Mouse (Mus musculus) forebrain, postnatal 0 days (tissue): ENCODE measurements around the gene Bckdhb. TPM values are rescaled to one million over a fixed set of nuclear protein-coding genes. Genes with fewer than 3 reads are reported as not detected.
A peak's percentile ranks its signal among the peaks of the same experiment; 100 is the strongest.

Experiments
- ATAC-seq: fragments of 200-750 bp; cut with Nextera tagmentation; 2 replicates; pipeline ENCODE4 v1.8.0; 2017; ENCODE audit warnings: mild to moderate bottlenecking, moderate library complexity
- DNase-seq: peaks from one replicate; pipeline ENCODE4 v3.0.0-alpha.2; 2015
- H3K27ac ChIP-seq: fragments of 300-500 bp; sonication (generic); 2 replicates; pipeline ENCODE4 v1.5.1; 2014; ENCODE audit warnings: low read depth, mild to moderate bottlenecking, antibody characterized with exemption, low read length, moderate library complexity, mixed read lengths
- H3K27me3 ChIP-seq: fragments of 300-500 bp; sonication (generic); 2 replicates; pipeline ENCODE4 v1.6.1; 2014; ENCODE audit warnings: mild to moderate bottlenecking, low read length, mixed read lengths; ENCODE audit not compliant: insufficient read depth
- H3K36me3 ChIP-seq: fragments of 300-500 bp; sonication (generic); 2 replicates; pipeline ENCODE4 v1.6.1; 2014; ENCODE audit warnings: mild to moderate bottlenecking, moderate library complexity; ENCODE audit not compliant: insufficient read depth
- H3K4me1 ChIP-seq: fragments of 300-500 bp; sonication (generic); 2 replicates; pipeline ENCODE4 v1.6.1; 2014; ENCODE audit warnings: antibody characterized with exemption; ENCODE audit not compliant: insufficient read depth
- H3K4me2 ChIP-seq: fragments of 300-500 bp; sonication (generic); 2 replicates; pipeline ENCODE4 v1.6.1; 2014; ENCODE audit warnings: low read depth, mild to moderate bottlenecking, moderate library complexity
- H3K4me3 ChIP-seq: fragments of 300-500 bp; sonication (generic); 2 replicates; pipeline ENCODE4 v1.5.1; 2014; ENCODE audit warnings: low read depth, low read length, mixed read lengths
- H3K9ac ChIP-seq: fragments of 300-500 bp; sonication (generic); 2 replicates; pipeline ENCODE4 v1.6.1; 2014; ENCODE audit warnings: mild to moderate bottlenecking
- H3K9me3 ChIP-seq: fragments of 300-500 bp; sonication (generic); 2 replicates; pipeline ENCODE4 v1.6.1; 2016; ENCODE audit warnings: low read length
- CTCF ChIP-seq: sonication (generic); IDR thresholded peaks from 2 replicates; pipeline ENCODE4 v1.5.1; 2016; ENCODE audit warnings: antibody characterized with exemption, control low read depth, low read depth
- WGBS: fragments of 180-500 bp; shearing (Covaris S2); extraction: QIAGEN DNeasy Blood & Tissue Kit; methylation state at CpG from one replicate; pipeline ENCODE4 v1.1.7; 2014; 5-methylcytosine and 5-hydroxymethylcytosine counted together
- polyA plus RNA-seq: library from polyadenylated mRNA; unstranded; fragments of >200 nt; fragmentation: Nextera tagmentation; extraction: Ambion mirVana; gene quantifications from 2 replicates; pipeline ENCODE4 v1.2.1, GENCODE M21; 2015
- total RNA-seq: library from RNA; depleted of rRNA; stranded (reverse); fragments of >200 nt; gene quantifications from 2 replicates; pipeline ENCODE4 v1.2.3, GENCODE M21; 2014

The Bckdhb gene
- total and polyA plus RNA-seq, 2 experiments from 2014 or later, result 14.2 to 34.8 TPM

DNA sequence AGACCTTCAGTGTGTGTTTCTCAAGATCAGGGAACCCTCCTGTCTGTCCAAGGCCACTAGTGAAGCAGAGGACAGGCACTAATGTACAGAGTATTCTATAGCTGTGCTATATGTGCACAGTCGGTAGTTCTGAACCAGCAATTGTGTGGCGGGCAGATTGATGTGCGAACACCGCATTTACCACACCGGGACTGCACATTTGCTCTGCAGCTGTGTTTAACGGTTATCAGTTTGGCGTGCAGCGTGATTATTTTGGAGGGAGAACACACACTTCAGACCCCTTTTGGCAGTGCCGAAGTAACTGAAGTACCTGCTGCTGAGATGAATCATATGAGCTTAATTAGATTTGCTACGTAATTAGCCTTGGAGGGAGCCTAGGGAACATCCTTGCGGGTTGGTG, 185.7 kb downstream of the Bckdhb start:
- no peak overlapping the region for H3K4me3 ChIP-seq
- WGBS, result 14% methylated on average over 11 of the region's 11 CpGs
- DNase-seq (peak; percentile 41), ATAC-seq (peak; percentile 28)
- H3K9me3 ChIP-seq, result no peaks in the 10 kb centered on the region
- no peak for TF ChIP-seq CTCF
- H3K27ac ChIP-seq, result peak overlapping the region; percentile 59; the same call in 1 of the 2 replicates
- no peaks in the 10 kb centered on the region for H3K36me3 ChIP-seq
- 0 out of 2 replicates have a peak overlapping the region, but pooled peaks have one; percentile 15 for H3K9ac ChIP-seq
- peak overlapping the region; percentile 13 for H3K4me2 ChIP-seq
- peaks cover 22% of the 10 kb centered on the region for H3K4me1 ChIP-seq
- H3K27me3 ChIP-seq, result no peaks in the 10 kb centered on the region

GRCm38 (mm10) chr9:84112319-84112718, 187.4 kb downstream of the Bckdhb start:
- Histone ChIP-seq H3K27me3 (no peaks in the 10 kb centered on the region), H3K36me3 (no peaks in the 10 kb centered on the region), H3K27ac (no peak overlapping the region), H3K4me3 (no peak overlapping the region), H3K4me1 (peaks cover 21% of the 10 kb centered on the region), H3K4me2 (no peak overlapping the region), H3K9ac (no peak overlapping the region), H3K9me3 (no peaks in the 10 kb centered on the region)
- 68% methylated on average over 1 of the region's 1 CpGs for WGBS
- DNase-seq, result no peak
- TF ChIP-seq CTCF, result no peak
- ATAC-seq, result no peak

DNA sequence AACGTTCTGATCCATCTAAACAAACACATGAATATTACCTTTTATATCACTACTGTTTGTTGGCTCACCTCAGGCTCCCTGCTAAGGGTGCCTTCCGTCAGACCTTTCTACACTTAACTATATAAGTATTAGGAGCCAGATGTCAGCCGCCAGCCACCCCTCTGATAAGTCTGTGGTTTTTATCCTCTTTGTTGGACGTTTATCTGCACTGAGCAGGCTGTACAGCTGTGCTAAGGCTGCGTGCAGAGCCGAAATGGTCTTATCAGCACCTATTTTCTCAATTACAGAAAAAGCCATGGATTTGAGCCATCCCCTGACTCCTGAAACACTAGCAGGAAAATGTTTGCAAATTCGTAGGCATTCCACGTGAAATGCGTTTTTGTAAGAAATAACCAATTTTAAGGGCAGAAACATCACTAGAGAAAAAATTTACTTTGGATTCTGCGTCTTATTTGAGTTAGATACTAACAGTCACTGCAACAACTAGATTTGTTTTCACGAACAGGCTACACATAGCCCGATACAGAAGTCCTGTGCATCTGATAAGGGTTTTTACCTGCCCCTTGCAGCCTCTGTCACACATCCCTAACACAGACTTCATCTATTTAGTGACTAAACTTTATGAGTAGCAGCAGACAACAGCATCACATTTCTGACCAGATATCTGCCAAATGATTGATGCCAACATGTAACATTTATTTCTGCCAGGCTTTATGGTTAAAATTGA, 188.1 kb downstream of the Bckdhb start:
- TF ChIP-seq CTCF, result no peak
- no peak overlapping the region for H3K4me2 ChIP-seq
- ATAC-seq, result no peak
- no peaks in the 10 kb centered on the region for H3K27me3 ChIP-seq
- no peak overlapping the region for H3K4me3 ChIP-seq
- 80% methylated on average over 12 of the region's 12 CpGs for WGBS
- no peaks in the 10 kb centered on the region for H3K36me3 ChIP-seq
- no peak for DNase-seq
- peaks cover 14% of the 10 kb centered on the region for H3K4me1 ChIP-seq
- H3K9me3 ChIP-seq, result no peaks in the 10 kb centered on the region
- H3K9ac ChIP-seq, result no peak overlapping the region
- H3K27ac ChIP-seq, result no peak overlapping the region

DNA sequence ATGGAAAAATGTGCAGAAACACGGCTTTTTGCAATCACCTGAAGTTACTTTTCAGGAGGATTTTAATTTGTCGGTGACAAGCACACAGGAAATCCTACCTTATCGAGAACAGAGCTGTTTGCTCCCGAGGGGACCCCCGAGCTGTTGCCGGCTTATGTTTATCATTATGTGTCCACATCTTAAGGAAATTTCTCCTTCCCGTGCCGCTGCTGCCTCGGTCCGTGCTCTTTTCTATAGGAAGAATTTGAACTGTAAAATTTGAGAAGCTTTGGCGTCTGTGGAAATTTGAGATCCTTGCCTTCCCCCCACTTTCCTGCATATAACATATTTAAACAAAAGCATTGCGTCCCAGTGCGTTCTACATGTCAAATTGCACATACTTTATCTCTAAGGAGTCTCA, 189.3 kb downstream of the Bckdhb start:
- Histone ChIP-seq H3K9ac (no peak overlapping the region), H3K4me1 (peaks cover 14% of the 10 kb centered on the region), H3K4me2 (no peak overlapping the region), H3K4me3 (no peak overlapping the region), H3K9me3 (no peaks in the 10 kb centered on the region), H3K36me3 (no peaks in the 10 kb centered on the region), H3K27me3 (no peaks in the 10 kb centered on the region), H3K27ac (no peak overlapping the region)
- WGBS, result 89% methylated on average over 13 of the region's 13 CpGs
- DNase-seq (no peak), ATAC-seq (no peak)
- TF ChIP-seq CTCF, result no peak

GRCm38 (mm10) chr9:84117337-84117736, 192.4 kb downstream of the Bckdhb start:
- Histone ChIP-seq H3K4me2 (no peak overlapping the region), H3K9ac (no peak overlapping the region), H3K36me3 (no peaks in the 10 kb centered on the region), H3K27me3 (no peaks in the 10 kb centered on the region), H3K4me1 (no peaks in the 10 kb centered on the region), H3K27ac (no peak overlapping the region), H3K9me3 (no peaks in the 10 kb centered on the region), H3K4me3 (no peak overlapping the region)
- peak; percentile 35 for TF ChIP-seq CTCF
- DNase-seq (no peak), ATAC-seq (no peak)
- WGBS, result 81% methylated on average over 5 of the region's 5 CpGs

- no peak for TF ChIP-seq CTCF
- no peaks in the 10 kb centered on the region for H3K27me3 ChIP-seq
- no peaks in the 10 kb centered on the region for H3K36me3 ChIP-seq
- WGBS, result 97% methylated on average over 5 of the region's 5 CpGs
- no peak overlapping the region for H3K9ac ChIP-seq
- ATAC-seq, result no peak
- H3K4me1 ChIP-seq, result no peaks in the 10 kb centered on the region
- no peak overlapping the region for H3K4me3 ChIP-seq
- H3K27ac ChIP-seq, result no peak overlapping the region
- no peaks in the 10 kb centered on the region for H3K9me3 ChIP-seq
- no peak overlapping the region for H3K4me2 ChIP-seq
- DNase-seq, result no peak
Observed at GRCm38 (mm10) chr9:84124996-84125395, 200.1 kb downstream of the Bckdhb start.

- Histone ChIP-seq H3K4me3 (no peak overlapping the region), H3K36me3 (no peaks in the 10 kb centered on the region), H3K27ac (no peak overlapping the region), H3K4me1 (no peaks in the 10 kb centered on the region), H3K4me2 (no peak overlapping the region), H3K9ac (no peak overlapping the region), H3K27me3 (no peaks in the 10 kb centered on the region), H3K9me3 (no peaks in the 10 kb centered on the region)
- no peak for ATAC-seq
- WGBS, result 90% methylated on average over 6 of the region's 6 CpGs
- TF ChIP-seq CTCF, result no peak
- DNase-seq, result no peak
Observed at GRCm38 (mm10) chr9:84130338-84130737, 205.4 kb downstream of the Bckdhb start.
